Comparison of ENCODE assay signal across 8 mouse cellular contexts in genomic region chr8:84729921-84730362, GRCm38 (mm10). TPM values are rescaled to one million over a fixed set of nuclear protein-coding genes. Genes with fewer than 3 reads are reported as not detected.
DNase-seq lines count a peak whose midpoint lies in the region; ATAC-seq lines count a peak whose summit lies in the region.

No protein-coding gene starts in this region.

- H3K4me3 ChIP-seq in neural tube, embryonic 12.5 days = no peak overlapping the region
- no peak overlapping the region for H3K4me3 ChIP-seq in embryonic facial prominence, embryonic 15.5 days (replicated peaks)
- H3K4me3 ChIP-seq in hindbrain, embryonic 14.5 days (replicated peaks; ENCODE audit: low read length) = no peak overlapping the region

- DNase-seq in neural tube, embryonic 10.5 days (ENCODE audit: extremely low spot score, low spot score) = no peak
- no peak for DNase-seq in hindbrain, embryonic 14.5 days (ENCODE audit: low spot score)
- DNase-seq in lung, postnatal 14 days = peak; percentile 64
- DNase-seq in urinary bladder, adult 2 months (ENCODE audit: low spot score) = no peak
- no peak for DNase-seq in frontal cortex, postnatal 10 days (ENCODE audit: low spot score in 2 of 2)

- H3K4me2 ChIP-seq in neural tube, embryonic 12.5 days (replicated peaks) = 0 out of 2 replicates have a peak overlapping the region, but pooled peaks have one; percentile 14
- no peak overlapping the region for H3K4me2 ChIP-seq in embryonic facial prominence, embryonic 15.5 days (replicated peaks)
- no peak overlapping the region for H3K4me2 ChIP-seq in hindbrain, embryonic 14.5 days (replicated peaks)

- 92% methylated on average over 16 of the region's 16 CpGs for WGBS in neural tube, embryonic 12.5 days
- WGBS in embryonic facial prominence, embryonic 15.5 days = 88% methylated on average over 16 of the region's 16 CpGs
- WGBS in hindbrain, embryonic 14.5 days = 84% methylated on average over 16 of the region's 16 CpGs

- H3K9me3 ChIP-seq in neural tube, embryonic 12.5 days = no peaks in the 10 kb centered on the region
- no peaks in the 10 kb centered on the region for H3K9me3 ChIP-seq in embryonic facial prominence, embryonic 15.5 days (replicated peaks)
- no peaks in the 10 kb centered on the region for H3K9me3 ChIP-seq in hindbrain, embryonic 14.5 days (ENCODE audit: control insufficient read depth, low read length)

- H3K9ac ChIP-seq in neural tube, embryonic 12.5 days = no peak overlapping the region
- H3K9ac ChIP-seq in embryonic facial prominence, embryonic 15.5 days = no peak overlapping the region
- H3K9ac ChIP-seq in hindbrain, embryonic 14.5 days = no peak overlapping the region

- peaks cover 30% of the 10 kb centered on the region for H3K27me3 ChIP-seq in neural tube, embryonic 12.5 days (replicated peaks)
- H3K27me3 ChIP-seq in embryonic facial prominence, embryonic 15.5 days = no peaks in the 10 kb centered on the region
- no peaks in the 10 kb centered on the region for H3K27me3 ChIP-seq in hindbrain, embryonic 14.5 days (ENCODE audit: control insufficient read depth, insufficient read depth, low read length)

- ATAC-seq in neural tube, embryonic 12.5 days (ENCODE audit: low FRiP score, low read depth) = no peak
- no peak for ATAC-seq in embryonic facial prominence, embryonic 15.5 days (ENCODE audit: insufficient number of reproducible peaks, low FRiP score, low TSS enrichment, low read depth)
- ATAC-seq in hindbrain, embryonic 14.5 days (ENCODE audit: low FRiP score) = no peak
- ATAC-seq in inflammation-experienced regulatory T-cells, adult 6 months = no peak

- H3K4me1 ChIP-seq in neural tube, embryonic 12.5 days = peaks cover 62% of the 10 kb centered on the region
- peaks cover 90% of the 10 kb centered on the region for H3K4me1 ChIP-seq in embryonic facial prominence, embryonic 15.5 days
- peaks cover 66% of the 10 kb centered on the region for H3K4me1 ChIP-seq in hindbrain, embryonic 14.5 days (replicated peaks; ENCODE audit: control insufficient read depth, insufficient read depth, low read length)

- peaks cover 4% of the 10 kb centered on the region; the same call in 1 of the 2 replicates for H3K36me3 ChIP-seq in neural tube, embryonic 12.5 days
- H3K36me3 ChIP-seq in embryonic facial prominence, embryonic 15.5 days = peaks cover 26% of the 10 kb centered on the region
- peaks cover 4% of the 10 kb centered on the region for H3K36me3 ChIP-seq in hindbrain, embryonic 14.5 days (replicated peaks; ENCODE audit: control insufficient read depth, insufficient read depth)

- H3K27ac ChIP-seq in neural tube, embryonic 12.5 days = 0 out of 2 replicates have a peak overlapping the region, but pooled peaks have one; percentile 57
- peak overlapping the region; percentile 67 for H3K27ac ChIP-seq in embryonic facial prominence, embryonic 15.5 days (replicated peaks)
- H3K27ac ChIP-seq in hindbrain, embryonic 14.5 days = peak overlapping the region; percentile 83

RNA-seq across cellular contexts. Expression of gene G430095P16Rik, which starts 7.1 kb away (rescaled TPM):
- polyA plus RNA-seq in neural tube, embryonic 12.5 days (2016; fragmentation: Nextera tagmentation; extraction: Ambion mirVana) = 2.5 and 2.6 TPM in 2 replicates
- 4.2 and 4.9 TPM in 2 replicates for polyA plus RNA-seq in embryonic facial prominence, embryonic 15.5 days (2015; fragmentation: Nextera tagmentation; extraction: Ambion mirVana)
- 0.55 and 0.71 TPM in 2 replicates for polyA plus RNA-seq in hindbrain, embryonic 14.5 days (2014; fragmentation: Nextera tagmentation; extraction: Ambion mirVana)
- polyA plus RNA-seq in urinary bladder, adult 2 months (2012; rRNA removed) = 1.0 and 1.2 TPM in 2 replicates
- 10 to 100 TPM; 11.7 to 25.0 (median 21.7) TPM for polyA plus RNA-seq in inflammation-experienced regulatory T-cells, adult 6 months (2017; shearing (Covaris generic))

RNA-seq across cellular contexts. Expression of gene Lyl1, which starts 28.7 kb away (rescaled TPM):
- polyA plus RNA-seq in neural tube, embryonic 12.5 days (2016; fragmentation: Nextera tagmentation; extraction: Ambion mirVana) = 4.4 and 4.5 TPM in 2 replicates
- polyA plus RNA-seq in embryonic facial prominence, embryonic 15.5 days (2015; fragmentation: Nextera tagmentation; extraction: Ambion mirVana) = 5.8 and 6.0 TPM in 2 replicates
- 3.8 and 5.1 TPM in 2 replicates for polyA plus RNA-seq in hindbrain, embryonic 14.5 days (2014; fragmentation: Nextera tagmentation; extraction: Ambion mirVana)
- polyA plus RNA-seq in urinary bladder, adult 2 months (2012; rRNA removed) = 7.8 and 8.7 TPM in 2 replicates
- 1 to 10 TPM in 2 of 3 experiments, under 1 TPM in 1; 0.20 to 2.7 (median 1.3) TPM for polyA plus RNA-seq in inflammation-experienced regulatory T-cells, adult 6 months (2017; shearing (Covaris generic))

RNA-seq across cellular contexts. Expression of gene Nacc1, which starts 42.3 kb away (rescaled TPM):
- 17.2 and 19.2 TPM in 2 replicates for polyA plus RNA-seq in neural tube, embryonic 12.5 days (2016; fragmentation: Nextera tagmentation; extraction: Ambion mirVana)
- 16.7 and 16.9 TPM in 2 replicates for polyA plus RNA-seq in embryonic facial prominence, embryonic 15.5 days (2015; fragmentation: Nextera tagmentation; extraction: Ambion mirVana)
- polyA plus RNA-seq in hindbrain, embryonic 14.5 days (2014; fragmentation: Nextera tagmentation; extraction: Ambion mirVana) = 17.8 and 18.1 TPM in 2 replicates
- 39.5 and 49.4 TPM in 2 replicates for polyA plus RNA-seq in urinary bladder, adult 2 months (2012; rRNA removed)
- 1 to 10 TPM; 9.2 to 9.5 (median 9.4) TPM for polyA plus RNA-seq in inflammation-experienced regulatory T-cells, adult 6 months (2017; shearing (Covaris generic))

RNA-seq across cellular contexts. Expression of gene Trmt1, which starts 43.8 kb away (rescaled TPM):
- polyA plus RNA-seq in neural tube, embryonic 12.5 days (2016; fragmentation: Nextera tagmentation; extraction: Ambion mirVana) = 58.5 and 59.1 TPM in 2 replicates
- polyA plus RNA-seq in embryonic facial prominence, embryonic 15.5 days (2015; fragmentation: Nextera tagmentation; extraction: Ambion mirVana) = 69.1 and 78.2 TPM in 2 replicates
- 55.2 and 62.1 TPM in 2 replicates for polyA plus RNA-seq in hindbrain, embryonic 14.5 days (2014; fragmentation: Nextera tagmentation; extraction: Ambion mirVana)
- polyA plus RNA-seq in urinary bladder, adult 2 months (2012; rRNA removed) = 71.7 and 76.3 TPM in 2 replicates
- 10 to 100 TPM; 28.0 to 61.1 (median 55.5) TPM for polyA plus RNA-seq in inflammation-experienced regulatory T-cells, adult 6 months (2017; shearing (Covaris generic))
